Mouse (Mus musculus) naive thymus-derived CD4-positive, alpha-beta T cell, adult 2 months (primary cell): Measurements from ENCODE around the gene Mmel1.

ENCODE experiments used
- DNase-seq: peaks from one replicate; pipeline ENCODE4 v3.0.0-alpha.2; 2011; ENCODE audit warnings: low read depth

Gene Mmel1

DNA sequence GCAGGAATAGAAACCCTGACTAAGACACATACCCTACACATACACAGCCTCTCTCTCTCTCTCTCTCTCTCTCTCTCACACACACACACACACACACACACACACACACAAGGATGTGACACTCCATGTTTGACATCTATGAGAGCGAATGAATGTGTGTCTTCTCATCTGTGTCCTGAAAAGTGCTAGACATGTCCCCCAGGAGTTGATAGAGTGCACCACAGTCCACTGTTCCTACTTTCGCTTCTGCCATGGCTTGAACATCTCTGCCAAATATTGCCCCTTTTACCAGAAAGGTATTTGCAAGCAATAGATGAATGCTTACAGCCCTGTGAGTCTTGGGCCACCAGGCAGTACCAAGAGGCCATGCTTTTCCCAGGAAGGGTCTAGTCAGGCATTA is 70.8 kb downstream of the Mmel1 start:
- no peak for DNase-seq

GRCm38 (mm10) chr4:154941831-154942230 is 72.4 kb downstream of the Mmel1 start:
- no peak for DNase-seq

- DNase-seq: peak; percentile 67
Measured at GRCm38 (mm10) chr4:154942632-154943322, 73.4 kb downstream of the Mmel1 start.

DNA sequence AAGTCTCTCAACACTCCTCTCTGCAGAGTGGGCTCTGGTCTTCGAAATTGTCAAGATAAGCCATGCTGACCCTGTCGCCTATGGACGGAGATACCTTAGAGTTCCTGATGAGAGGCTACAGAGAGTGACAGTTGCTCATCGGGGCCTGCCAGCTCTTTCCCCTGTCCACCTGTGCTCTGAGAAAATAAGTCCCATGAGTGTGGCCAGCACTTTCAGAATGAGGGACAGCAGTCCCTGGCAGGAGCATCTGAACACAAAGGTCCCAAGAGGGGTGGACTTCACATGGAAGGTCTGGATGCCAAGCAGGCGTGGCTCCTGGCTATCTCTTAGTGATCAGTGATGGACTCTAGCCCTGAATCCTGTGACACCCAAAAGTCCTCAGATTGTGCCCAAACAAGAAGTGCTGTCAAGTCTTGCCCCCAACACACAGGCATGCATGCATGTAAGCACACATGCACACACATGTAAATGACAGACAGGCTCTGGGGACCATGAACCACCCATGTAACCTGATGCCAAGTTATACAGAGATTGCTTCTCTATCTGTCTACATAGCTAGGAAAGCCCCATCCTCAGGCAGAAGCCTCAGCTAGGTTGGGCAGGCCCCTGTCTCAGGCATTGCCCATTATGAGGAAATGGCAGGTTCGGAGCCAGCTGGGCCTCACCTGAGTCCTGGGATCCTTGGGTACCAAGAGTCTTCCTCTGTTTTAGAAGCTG is 74.1 kb downstream of the Mmel1 start:
- no peak for DNase-seq

GRCm38 (mm10) chr4:154944121-154944590 is 74.8 kb downstream of the Mmel1 start:
- peak; percentile 94 for DNase-seq
